Mouse (Mus musculus) cortical plate, adult 2 months (tissue): ENCODE measurements around the gene Slc6a16. TPM values are rescaled to one million over a fixed set of nuclear protein-coding genes. Genes with fewer than 3 reads are reported as not detected.

Source experiments
- H3K27ac ChIP-seq: fragments of 200-500 bp; 2 replicates; pipeline ENCODE4 v1.5.1; 2012; ENCODE audit warnings: low read length, control low read depth, inconsistent platforms; ENCODE audit not compliant: insufficient read depth
- H3K4me1 ChIP-seq: fragments of 200-500 bp; 2 replicates; pipeline ENCODE4 v1.6.1; 2011; ENCODE audit warnings: low read length; ENCODE audit not compliant: control insufficient read depth, insufficient read depth
- H3K4me3 ChIP-seq: fragments of 200-500 bp; 2 replicates; pipeline ENCODE4 v1.5.1; 2011; ENCODE audit warnings: mild to moderate bottlenecking, low read length, control low read depth; ENCODE audit not compliant: insufficient read depth
- CTCF ChIP-seq: fragments of 200-500 bp; IDR thresholded peaks from 2 replicates; pipeline ENCODE4 v1.5.1; 2011; ENCODE audit warnings: mild to moderate bottlenecking, control low read depth, low read length; ENCODE audit not compliant: insufficient read depth; ENCODE audit errors: extremely low read depth
- POLR2A ChIP-seq: fragments of 200-500 bp; IDR thresholded peaks from 2 replicates; pipeline ENCODE4 v1.6.1; 2011; ENCODE audit warnings: mild to moderate bottlenecking, low read length, control low read depth; ENCODE audit not compliant: insufficient read depth; ENCODE audit errors: extremely low read depth
- polyA plus RNA-seq: library from polyadenylated mRNA; depleted of rRNA; stranded (reverse); fragments of >200 nt; gene quantifications from 2 replicates; pipeline ENCODE4 v1.2.3, GENCODE M21; 2012; rRNA removed

Slc6a16 gene
- polyA plus RNA-seq, 1 experiment: 2.1 TPM

DNA sequence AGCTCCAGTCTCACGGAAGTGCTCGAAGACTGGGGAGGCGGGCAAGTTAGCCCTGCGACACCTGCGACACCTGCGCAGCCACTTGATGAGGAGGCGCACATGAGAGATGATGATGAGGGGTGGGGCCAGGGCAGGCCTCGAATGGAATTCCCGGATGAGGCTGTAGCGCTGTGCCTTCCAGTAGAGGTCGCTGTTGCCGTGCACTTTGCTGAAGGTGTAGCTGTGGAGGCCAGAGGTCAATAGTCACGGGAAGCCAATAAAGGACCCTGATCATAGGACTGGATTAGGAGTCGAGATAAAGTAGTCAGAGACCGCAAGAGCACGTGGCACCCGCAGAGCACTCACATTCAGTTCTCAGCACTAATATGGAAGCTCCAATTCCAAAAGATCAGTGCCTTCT lies 64.4 kb downstream of the Slc6a16 start:
- H3K27ac ChIP-seq: no peak overlapping the region
- H3K4me3 ChIP-seq: peak overlapping the region; percentile 26; the same call in 1 of the 2 replicates
- TF ChIP-seq CTCF (peak; percentile 75), POLR2A (no peak)
- H3K4me1 ChIP-seq: no peaks in the 10 kb centered on the region

GRCm38 (mm10) chr7:45308551-45309240 lies 67.8 kb downstream of the Slc6a16 start:
- H3K4me1 ChIP-seq: no peaks in the 10 kb centered on the region
- no peak overlapping the region for H3K4me3 ChIP-seq
- TF ChIP-seq POLR2A (no peak), CTCF (no peak)
- H3K27ac ChIP-seq: no peak overlapping the region

DNA sequence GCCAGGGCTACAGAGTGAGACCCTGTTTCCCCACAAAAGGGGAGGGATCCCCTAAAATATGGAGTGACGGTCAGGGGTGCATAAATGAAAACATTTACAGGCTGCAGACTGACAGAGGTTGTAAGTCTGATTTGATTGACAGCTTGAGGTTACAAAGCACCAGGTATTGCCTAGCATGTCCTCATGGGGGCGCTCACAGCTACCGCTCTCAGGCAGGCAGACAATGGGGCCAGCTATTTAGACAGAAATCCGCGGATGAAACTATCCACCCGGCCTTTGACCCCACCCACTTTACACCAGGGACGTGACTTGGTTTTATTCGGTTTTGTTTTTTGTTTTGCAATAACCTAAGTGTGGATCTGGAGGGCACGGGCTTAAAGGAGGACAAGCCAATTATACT lies 68.6 kb downstream of the Slc6a16 start:
- no peak for TF ChIP-seq POLR2A
- TF ChIP-seq CTCF: peak; percentile 64
- Histone ChIP-seq H3K4me3 (no peak overlapping the region), H3K4me1 (no peaks in the 10 kb centered on the region), H3K27ac (no peak overlapping the region)

GRCm38 (mm10) chr7:45312023-45312422 lies 71.1 kb downstream of the Slc6a16 start:
- Histone ChIP-seq H3K4me1 (peaks cover 3% of the 10 kb centered on the region; the same call in 1 of the 2 replicates), H3K27ac (no peak overlapping the region), H3K4me3 (no peak overlapping the region)
- TF ChIP-seq POLR2A: no peak
- TF ChIP-seq CTCF: no peak

DNA sequence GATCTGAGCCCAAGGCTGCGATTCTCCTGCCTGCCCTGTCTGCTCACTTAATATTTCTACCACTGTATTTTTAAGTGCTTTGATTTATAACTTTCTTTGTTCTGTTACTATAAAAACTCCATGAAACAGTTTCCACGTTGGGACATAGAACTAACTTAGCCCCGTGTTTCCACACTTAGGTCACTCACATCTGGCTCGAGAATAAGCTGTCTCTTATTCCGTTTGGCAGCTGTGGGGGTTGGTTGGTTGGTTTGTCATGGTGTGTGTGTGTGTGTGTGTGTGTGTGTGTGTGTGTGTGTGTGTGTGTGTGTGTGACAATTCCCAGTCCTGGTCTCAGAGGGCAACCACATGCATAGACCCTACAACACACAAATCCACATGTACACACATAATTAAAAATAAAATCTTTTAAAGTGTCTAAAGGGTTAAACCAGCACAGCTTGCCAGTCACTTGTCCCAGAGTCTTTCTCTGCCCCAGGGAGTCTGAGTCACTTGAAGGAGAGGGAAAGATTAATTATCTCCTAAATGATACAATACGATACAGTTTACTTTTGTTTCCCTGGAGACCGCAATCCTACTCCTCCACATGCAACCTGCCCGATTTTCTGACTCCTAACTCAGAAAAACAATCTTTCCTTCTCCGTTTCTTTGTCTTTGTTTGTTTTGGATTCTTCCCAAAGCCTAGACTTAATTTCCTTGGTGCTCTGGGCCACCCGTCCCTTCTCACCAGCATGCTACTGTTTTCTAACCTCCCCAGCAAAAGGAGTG lies 72.0 kb downstream of the Slc6a16 start:
- Histone ChIP-seq H3K4me1 (peaks cover 3% of the 10 kb centered on the region; the same call in 1 of the 2 replicates), H3K27ac (no peak overlapping the region), H3K4me3 (no peak overlapping the region)
- TF ChIP-seq POLR2A (no peak), CTCF (no peak)

DNA sequence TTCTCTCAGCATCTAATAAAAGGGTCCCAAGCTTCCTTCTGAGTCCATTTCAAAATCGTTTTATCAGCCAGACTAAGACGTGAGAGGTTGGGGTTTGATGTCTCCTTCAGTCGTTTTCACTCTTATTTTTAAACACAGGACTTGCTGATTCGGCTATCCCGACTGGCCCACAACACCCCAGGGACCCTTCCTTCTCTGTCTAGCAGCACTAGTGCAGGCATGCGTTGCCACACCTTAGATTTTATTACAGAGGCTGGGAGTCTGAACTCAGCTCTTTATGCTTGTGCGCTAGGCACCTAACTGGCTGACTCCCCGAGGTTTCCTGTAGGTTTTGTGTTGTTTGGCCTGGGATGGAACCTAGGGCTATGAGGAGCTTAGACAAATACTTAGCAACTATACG lies 72.6 kb downstream of the Slc6a16 start:
- no peak for TF ChIP-seq POLR2A
- no peak for TF ChIP-seq CTCF
- Histone ChIP-seq H3K27ac (no peak overlapping the region), H3K4me3 (no peak overlapping the region), H3K4me1 (peaks cover 3% of the 10 kb centered on the region; the same call in 1 of the 2 replicates)

GRCm38 (mm10) chr7:45315182-45315701 lies 74.4 kb downstream of the Slc6a16 start:
- TF ChIP-seq POLR2A (no peak), CTCF (no peak)
- Histone ChIP-seq H3K4me1 (peaks cover 3% of the 10 kb centered on the region; the same call in 1 of the 2 replicates), H3K4me3 (no peak overlapping the region), H3K27ac (0 out of 2 replicates have a peak overlapping the region, but pooled peaks have one; percentile 29)

DNA sequence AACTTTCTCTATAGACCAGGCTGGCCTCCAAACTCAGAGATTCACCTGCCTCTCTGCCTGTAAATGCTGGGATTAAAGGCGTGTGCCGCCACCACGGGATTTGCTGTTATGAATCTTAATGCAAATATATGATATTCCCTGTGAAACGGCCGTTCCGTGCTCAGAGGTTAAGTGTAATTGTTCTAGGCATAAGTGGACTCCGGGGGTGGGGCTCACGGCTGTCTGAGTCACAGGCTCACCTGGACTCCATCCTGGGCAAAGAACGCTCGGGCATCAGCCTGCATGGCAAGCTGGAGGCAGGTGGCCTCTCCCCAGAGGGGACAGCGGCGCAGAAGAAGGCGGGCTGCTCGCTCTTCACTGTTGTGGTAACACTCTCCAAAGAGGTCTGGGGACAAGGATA lies 75.7 kb downstream of the Slc6a16 start:
- peaks cover 3% of the 10 kb centered on the region; the same call in 1 of the 2 replicates for H3K4me1 ChIP-seq
- H3K27ac ChIP-seq: no peak overlapping the region
- H3K4me3 ChIP-seq: no peak overlapping the region
- TF ChIP-seq POLR2A (no peak), CTCF (no peak)

GRCm38 (mm10) chr7:45322245-45322644 lies 81.4 kb downstream of the Slc6a16 start:
- H3K4me1 ChIP-seq: no peaks in the 10 kb centered on the region
- TF ChIP-seq CTCF (no peak), POLR2A (no peak)
- H3K4me3 ChIP-seq: no peak overlapping the region
- no peak overlapping the region for H3K27ac ChIP-seq

Other genes starting within 250 kb of the Slc6a16 start
- gene Irf3, start 243.4 kb upstream of the Slc6a16 start, polyA plus RNA-seq: 82.4 and 87.4 TPM in 2 replicates
- 6.0 and 6.2 TPM in 2 replicates for gene Bcl2l12, start 242.4 kb upstream of the Slc6a16 start, polyA plus RNA-seq
- 126 and 128 TPM in 2 replicates for gene Scaf1, start 224.7 kb upstream of the Slc6a16 start, polyA plus RNA-seq
- gene Rras, start 223.1 kb upstream of the Slc6a16 start, polyA plus RNA-seq: 34.2 and 38.3 TPM in 2 replicates
- gene Prr12, start 188.2 kb upstream of the Slc6a16 start, polyA plus RNA-seq: 14.6 and 15.5 TPM in 2 replicates
- 89.5 and 92.3 TPM in 2 replicates for gene Nosip, start 178.7 kb upstream of the Slc6a16 start, polyA plus RNA-seq
- 21.4 and 23.2 TPM in 2 replicates for gene Prrg2, start 178.4 kb upstream of the Slc6a16 start, polyA plus RNA-seq
- gene Rcn3, start 148.9 kb upstream of the Slc6a16 start, polyA plus RNA-seq: 12.8 and 13.1 TPM in 2 replicates
- gene Fcgrt, start 137.2 kb upstream of the Slc6a16 start, polyA plus RNA-seq: 30.7 and 37.0 TPM in 2 replicates
- 361 and 402 TPM in 2 replicates for gene Rps11, start 116.6 kb upstream of the Slc6a16 start, polyA plus RNA-seq
- gene Rpl13a, start 112.3 kb upstream of the Slc6a16 start, polyA plus RNA-seq: 1,470 and 1,570 TPM in 2 replicates
- 0.08 and 0.32 TPM in 2 replicates for gene Gm45713, start 104.9 kb upstream of the Slc6a16 start, polyA plus RNA-seq
- 18.4 and 20.8 TPM in 2 replicates for gene Flt3l, start 104.7 kb upstream of the Slc6a16 start, polyA plus RNA-seq
- 59.4 and 60.2 TPM in 2 replicates for gene Pih1d1, start 86.8 kb upstream of the Slc6a16 start, polyA plus RNA-seq
- gene Aldh16a1, start 86.5 kb upstream of the Slc6a16 start, polyA plus RNA-seq: 8.1 and 10.3 TPM in 2 replicates
- 1,033 and 1,121 TPM in 2 replicates for gene Slc17a7, start 77.1 kb upstream of the Slc6a16 start, polyA plus RNA-seq
- 0.38 and 0.62 TPM in 2 replicates for gene Gfy, start 61.5 kb upstream of the Slc6a16 start, polyA plus RNA-seq
- not detected in 2 replicates for gene Pth2, start 60.1 kb upstream of the Slc6a16 start, polyA plus RNA-seq
- 4.7 and 5.0 TPM in 2 replicates for gene Ccdc155, start 36.2 kb upstream of the Slc6a16 start, polyA plus RNA-seq
- gene Dkkl1, start 28.9 kb upstream of the Slc6a16 start, polyA plus RNA-seq: 41.4 and 47.2 TPM in 2 replicates
- gene Tead2, start 25.3 kb upstream of the Slc6a16 start, polyA plus RNA-seq: 5.0 and 6.4 TPM in 2 replicates
- 10.6 and 11.9 TPM in 2 replicates for gene Cd37, start 2.0 kb upstream of the Slc6a16 start, polyA plus RNA-seq
- gene Slc6a21, start 36.4 kb downstream of the Slc6a16 start, polyA plus RNA-seq: 0.08 and 0.30 TPM in 2 replicates
- 29.1 and 35.1 TPM in 2 replicates for gene Trpm4, start 92.7 kb downstream of the Slc6a16 start, polyA plus RNA-seq
- gene Hrc, start 94.2 kb downstream of the Slc6a16 start, polyA plus RNA-seq: 0.35 and 0.55 TPM in 2 replicates
- gene Ppfia3, start 125.9 kb downstream of the Slc6a16 start, polyA plus RNA-seq: 164 and 167 TPM in 2 replicates
- 336 TPM in 2 replicates for gene Lin7b, start 129.5 kb downstream of the Slc6a16 start, polyA plus RNA-seq
- 720 and 793 TPM in 2 replicates for gene Snrnp70, start 154.7 kb downstream of the Slc6a16 start, polyA plus RNA-seq
- gene Kcna7, start 164.6 kb downstream of the Slc6a16 start, polyA plus RNA-seq: not detected in 2 replicates
- gene Ntf5, start 172.6 kb downstream of the Slc6a16 start, polyA plus RNA-seq: 0.04 and 0.08 TPM in 2 replicates
- gene Lhb, start 179.7 kb downstream of the Slc6a16 start, polyA plus RNA-seq: 0.17 TPM in 1 of 2 replicates, not detected in the other
- 25.7 and 26.4 TPM in 2 replicates for gene Gys1, start 193.8 kb downstream of the Slc6a16 start, polyA plus RNA-seq
- 41.7 and 47.4 TPM in 2 replicates for gene Ruvbl2, start 197.0 kb downstream of the Slc6a16 start, polyA plus RNA-seq
- 588 and 637 TPM in 2 replicates for gene Ftl1, start 218.8 kb downstream of the Slc6a16 start, polyA plus RNA-seq
- gene Bax, start 225.8 kb downstream of the Slc6a16 start, polyA plus RNA-seq: 99.4 and 103 TPM in 2 replicates
- gene Tulp2, start 240.8 kb downstream of the Slc6a16 start, polyA plus RNA-seq: 0.11 and 0.13 TPM in 2 replicates
- gene Gm45808, start 245.7 kb downstream of the Slc6a16 start, polyA plus RNA-seq: 0.19 TPM in 1 of 2 replicates, not detected in the other
- 5.9 and 6.5 TPM in 2 replicates for gene Dhdh, start 247.7 kb downstream of the Slc6a16 start, polyA plus RNA-seq